Mouse (Mus musculus): ENCODE data around the gene Mogs.

The Mogs gene

GRCm38 (mm10) chr6:83115011-83115671 lies at the start of gene Mogs:
Mogs (plus strand) TSS chr6:83115496.
- DNase-seq (ENCODE audit: low spot score in 2 of 2): peak; percentile 92 to 95

GRCm38 (mm10) chr6:83065995-83066394 lies 49.3 kb upstream of the Mogs start:
- no peak for DNase-seq (ENCODE audit: low spot score in 2 of 2)

DNA sequence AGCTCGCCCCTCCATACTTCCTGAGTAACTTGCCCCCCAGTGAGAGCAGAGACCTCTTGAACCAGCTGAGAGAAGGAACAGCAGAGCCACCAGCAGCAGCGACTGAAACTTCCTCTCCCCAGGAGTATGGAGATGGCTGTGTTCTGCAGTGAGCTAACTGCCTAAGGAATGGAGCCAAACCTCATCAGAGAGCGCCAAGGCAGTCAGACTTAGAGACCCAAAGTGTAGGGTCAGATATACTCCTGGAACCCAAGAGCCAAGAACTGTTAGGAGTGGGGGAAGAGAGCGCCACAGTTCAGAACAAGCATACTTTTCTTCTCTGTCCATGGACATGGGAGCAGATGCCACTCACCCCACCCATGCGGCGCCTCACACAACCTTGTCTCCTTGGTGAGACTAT lies 48.9 kb upstream of the Mogs start:
- DNase-seq (ENCODE audit: low spot score in 2 of 2): no peak

GRCm38 (mm10) chr6:83068221-83068620 lies 47.1 kb upstream of the Mogs start:
- no peak for DNase-seq (ENCODE audit: low spot score in 2 of 2)

DNA sequence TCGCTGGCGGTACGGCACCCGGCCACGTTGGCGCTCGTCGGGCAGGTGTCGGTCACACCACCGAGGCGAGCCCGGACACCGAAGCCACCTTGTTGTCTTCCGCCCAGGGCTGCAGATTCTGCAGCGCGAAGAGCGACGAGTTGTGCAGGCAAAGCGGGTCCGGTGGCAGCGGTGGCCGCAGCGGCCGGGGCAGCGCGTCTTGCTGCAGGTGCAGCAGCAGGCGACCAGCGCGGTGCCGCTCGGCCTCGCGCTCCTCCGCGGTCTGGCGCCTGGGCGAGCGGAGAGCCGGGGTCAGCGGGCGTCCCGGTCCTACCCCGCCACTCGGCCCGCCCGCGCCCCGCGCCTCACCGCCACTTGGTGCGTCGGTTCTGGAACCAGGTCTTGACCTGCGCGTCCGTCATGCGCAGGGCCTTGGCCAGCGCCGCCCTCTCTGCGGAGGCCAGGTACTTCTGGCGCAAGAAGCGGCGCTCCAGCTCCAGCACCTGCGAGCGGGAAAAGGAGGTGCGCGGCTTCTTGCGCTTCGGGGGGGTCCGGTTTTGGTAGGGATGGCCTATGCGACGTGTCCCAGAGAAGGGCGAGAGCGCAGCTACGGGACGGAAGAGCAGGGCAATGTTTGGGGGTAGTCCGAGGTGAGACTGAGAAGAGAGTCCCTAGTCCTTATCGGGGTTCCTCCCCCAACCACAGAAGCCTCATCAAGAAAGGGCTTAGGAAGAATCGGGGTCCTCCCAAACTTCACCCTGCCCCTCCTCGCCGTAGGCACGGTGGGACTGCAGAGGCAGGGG lies 46.4 kb upstream of the Mogs start:
- no peak for DNase-seq (ENCODE audit: low spot score in 2 of 2)

DNA sequence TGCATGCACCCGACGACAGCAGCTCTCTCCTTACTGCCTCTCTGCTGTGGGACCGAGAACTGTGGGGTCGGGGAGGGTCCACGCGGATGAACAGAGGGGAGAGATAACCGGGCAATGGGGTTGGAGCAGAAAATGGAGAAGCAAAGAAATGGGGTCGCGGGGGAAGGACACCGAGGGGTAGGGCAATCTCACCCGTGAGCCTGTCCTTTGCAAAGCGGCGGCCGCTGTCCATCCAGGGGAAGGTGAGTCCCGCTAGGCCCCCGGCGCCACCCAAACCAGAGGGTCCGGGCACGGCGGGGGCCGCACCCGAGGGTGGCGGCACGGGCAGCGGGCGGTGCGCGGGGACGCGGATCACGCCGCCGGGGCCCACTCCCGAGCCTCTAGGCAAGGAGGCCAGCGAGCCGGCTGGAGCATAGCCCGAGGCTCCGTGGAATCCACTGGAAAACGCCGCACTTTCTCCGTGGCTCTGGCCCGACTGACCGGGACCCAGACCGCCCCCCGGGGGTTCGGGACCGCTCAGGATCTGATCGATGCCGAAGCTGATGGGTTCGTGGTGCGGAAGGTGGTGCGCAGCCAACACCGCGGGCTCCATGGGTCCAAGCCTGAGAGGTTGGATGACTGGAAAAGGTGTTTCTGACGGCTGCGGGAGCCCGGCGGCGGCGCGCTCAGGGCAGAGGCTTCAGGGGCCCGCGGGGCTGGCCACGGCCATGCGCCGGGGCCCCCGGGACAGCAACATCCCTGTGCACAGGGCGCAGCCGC lies 45.6 kb upstream of the Mogs start:
- DNase-seq (ENCODE audit: low spot score in 2 of 2): no peak

GRCm38 (mm10) chr6:83070247-83070310 lies 45.2 kb upstream of the Mogs start, which contains the start of gene Tlx2:
Tlx2 (minus strand) TSS chr6:83070293.
- DNase-seq (ENCODE audit: low spot score in 2 of 2): no peak

DNA sequence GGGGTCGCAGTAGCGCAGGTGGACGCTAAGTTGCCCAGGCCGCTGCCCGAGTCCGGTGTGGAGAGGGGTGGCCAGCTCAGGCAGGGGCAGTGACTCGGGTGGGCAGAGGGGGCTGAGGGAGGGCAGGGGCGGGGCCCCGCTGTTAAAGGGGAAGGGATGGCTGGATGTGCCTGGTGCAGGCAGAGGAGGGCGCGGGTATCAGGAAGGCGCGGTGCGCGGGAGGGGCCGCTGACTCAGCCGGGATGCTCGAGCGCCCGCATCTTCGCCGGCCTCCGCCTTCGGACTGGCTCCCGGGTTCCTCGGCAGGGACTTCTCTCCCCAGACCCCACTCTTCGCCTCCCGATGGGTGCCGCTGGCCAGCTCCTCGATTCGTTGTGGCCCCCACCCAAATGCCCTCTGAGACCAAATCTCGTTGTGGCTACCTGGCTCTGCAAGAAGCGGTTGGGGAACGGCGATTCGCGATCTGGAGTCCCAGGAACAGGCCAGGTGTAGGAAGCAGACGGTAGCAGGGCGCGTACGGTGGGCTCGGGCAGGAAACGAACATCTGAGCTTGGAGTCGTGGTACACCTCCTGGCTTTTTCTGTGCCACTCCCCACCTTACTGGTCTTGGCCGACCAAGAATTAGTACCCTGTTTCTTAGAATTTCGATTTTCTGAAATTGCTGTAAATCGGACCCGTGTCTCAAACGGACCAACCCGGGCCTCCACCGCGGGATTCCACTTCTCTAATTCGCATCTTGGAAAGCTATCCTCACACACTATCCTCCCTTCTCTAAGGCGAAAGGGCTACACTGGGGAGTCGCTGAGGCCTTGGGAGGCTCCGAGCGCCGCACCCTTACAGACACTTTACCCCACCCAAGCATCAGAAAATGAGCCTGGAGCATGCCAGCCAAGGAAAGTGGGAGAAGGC lies 44.7 kb upstream of the Mogs start:
- peak in 1 of 2 experiments; percentile 28 for DNase-seq (ENCODE audit: low spot score in 2 of 2)

GRCm38 (mm10) chr6:83071220-83071619 lies 44.1 kb upstream of the Mogs start:
- DNase-seq (ENCODE audit: low spot score in 2 of 2): no peak

GRCm38 (mm10) chr6:83074979-83075378 lies 40.3 kb upstream of the Mogs start:
- DNase-seq (ENCODE audit: low spot score in 2 of 2): no peak

DNA sequence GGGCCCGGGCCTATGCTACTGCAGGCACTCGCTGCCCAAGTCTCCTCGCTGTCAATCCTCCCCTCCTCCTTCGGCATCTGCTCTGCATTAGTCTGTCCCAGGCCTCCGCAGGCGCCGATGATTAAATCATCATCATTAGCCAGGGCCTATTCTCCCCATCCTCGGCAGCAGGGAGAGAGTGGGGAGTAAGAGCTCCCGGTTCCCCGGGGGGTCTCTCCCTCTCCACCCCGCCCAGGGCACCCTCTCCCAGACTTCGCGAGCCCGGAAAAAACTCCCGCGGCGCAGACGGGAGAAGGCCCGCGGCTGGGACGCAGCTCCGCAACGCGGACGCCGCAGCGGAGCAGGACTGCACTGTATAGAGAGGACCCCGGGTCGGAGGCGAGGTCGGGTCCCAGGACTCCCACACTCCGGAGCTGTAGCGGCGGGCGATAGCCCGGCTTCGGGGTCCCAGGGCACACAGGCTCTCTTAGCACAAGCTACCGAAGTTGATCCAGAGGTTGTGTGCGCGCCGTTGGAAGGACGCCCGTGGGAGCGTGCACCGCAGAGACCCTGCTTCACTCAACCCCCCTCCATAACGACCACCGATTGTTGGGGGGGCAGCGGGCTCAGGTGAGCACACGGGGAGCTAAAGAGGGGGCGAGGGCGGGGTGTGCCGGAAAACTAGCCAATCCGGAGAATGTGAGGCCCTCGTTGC lies 37.5 kb upstream of the Mogs start, which contains the start of gene Pcgf1:
Pcgf1 (plus strand) TSS at position 240 of the 694 bp plus-strand sequence.
- DNase-seq (ENCODE audit: low spot score in 2 of 2): peak; percentile 20 to 39

GRCm38 (mm10) chr6:83078324-83078858 lies 36.9 kb upstream of the Mogs start:
- DNase-seq (ENCODE audit: low spot score in 2 of 2): peak; percentile 99

GRCm38 (mm10) chr6:83080210-83080609 lies 35.1 kb upstream of the Mogs start:
- DNase-seq (ENCODE audit: low spot score in 2 of 2): no peak

DNA sequence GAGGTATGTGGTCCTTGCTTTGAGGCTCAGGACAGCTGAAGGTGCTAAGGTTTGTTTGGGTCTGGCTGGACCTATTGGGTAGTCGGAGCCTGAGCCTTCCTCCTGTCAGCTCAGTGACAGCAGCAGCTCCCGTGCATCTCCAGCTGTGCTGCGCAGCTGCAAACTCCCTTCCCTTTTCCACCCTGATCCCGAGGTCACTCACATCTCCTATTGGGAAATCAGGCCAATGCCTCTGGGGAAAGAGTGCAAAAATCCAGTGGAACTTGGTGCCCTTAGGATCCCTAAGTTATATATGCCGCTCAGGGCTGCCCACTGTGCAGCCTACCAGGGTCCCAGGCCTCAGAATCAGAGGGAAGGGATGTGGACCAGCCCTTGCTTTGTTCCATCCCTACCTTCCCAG lies 31.8 kb upstream of the Mogs start:
- DNase-seq (ENCODE audit: low spot score in 2 of 2): no peak

- DNase-seq (ENCODE audit: low spot score in 2 of 2): no peak
These were observed 30.8 kb upstream of the Mogs start for GRCm38 (mm10) chr6:83084477-83084876.

- no peak for DNase-seq (ENCODE audit: low spot score in 2 of 2)
These were observed 28.9 kb upstream of the Mogs start, which contains the start of gene Lbx2 for GRCm38 (mm10) chr6:83086121-83087035. Lbx2 (plus strand) TSS chr6:83086367.

DNA sequence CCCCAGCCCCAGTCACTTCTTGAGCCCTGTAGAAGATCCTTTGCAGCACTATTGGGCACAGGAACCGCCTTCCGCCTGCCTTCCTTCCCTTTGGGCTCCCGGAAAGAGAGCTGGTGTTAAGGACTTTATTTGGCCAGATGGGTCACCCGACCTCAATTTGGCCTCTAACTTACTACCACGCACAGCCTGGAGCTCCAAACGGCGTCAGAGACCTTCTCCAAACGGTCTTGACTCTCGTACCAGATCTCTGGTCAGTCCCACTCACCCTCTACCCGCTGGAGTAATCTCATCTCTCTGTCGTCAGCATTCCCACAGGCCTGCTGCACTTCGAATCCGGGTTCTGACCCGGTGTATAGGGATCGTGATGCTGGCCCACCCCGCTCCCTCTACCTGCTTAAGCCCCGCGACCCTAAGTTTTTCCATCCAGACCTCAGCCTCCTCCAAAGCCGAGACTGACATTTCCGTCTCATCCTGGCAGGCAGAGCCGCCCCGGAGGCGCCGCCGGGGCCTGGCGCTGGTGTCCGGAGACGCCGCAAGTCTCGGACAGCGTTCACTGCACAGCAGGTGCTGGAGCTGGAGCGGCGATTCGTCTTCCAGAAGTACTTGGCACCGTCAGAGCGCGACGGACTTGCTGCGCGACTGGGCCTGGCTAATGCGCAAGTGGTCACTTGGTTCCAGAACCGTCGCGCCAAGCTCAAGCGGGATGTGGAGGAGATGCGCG lies 27.9 kb upstream of the Mogs start:
- DNase-seq (ENCODE audit: low spot score in 2 of 2): peak in 1 of 2 experiments; percentile 11

- DNase-seq (ENCODE audit: low spot score in 2 of 2): no peak
These were observed 27.4 kb upstream of the Mogs start for GRCm38 (mm10) chr6:83087926-83088260.

DNA sequence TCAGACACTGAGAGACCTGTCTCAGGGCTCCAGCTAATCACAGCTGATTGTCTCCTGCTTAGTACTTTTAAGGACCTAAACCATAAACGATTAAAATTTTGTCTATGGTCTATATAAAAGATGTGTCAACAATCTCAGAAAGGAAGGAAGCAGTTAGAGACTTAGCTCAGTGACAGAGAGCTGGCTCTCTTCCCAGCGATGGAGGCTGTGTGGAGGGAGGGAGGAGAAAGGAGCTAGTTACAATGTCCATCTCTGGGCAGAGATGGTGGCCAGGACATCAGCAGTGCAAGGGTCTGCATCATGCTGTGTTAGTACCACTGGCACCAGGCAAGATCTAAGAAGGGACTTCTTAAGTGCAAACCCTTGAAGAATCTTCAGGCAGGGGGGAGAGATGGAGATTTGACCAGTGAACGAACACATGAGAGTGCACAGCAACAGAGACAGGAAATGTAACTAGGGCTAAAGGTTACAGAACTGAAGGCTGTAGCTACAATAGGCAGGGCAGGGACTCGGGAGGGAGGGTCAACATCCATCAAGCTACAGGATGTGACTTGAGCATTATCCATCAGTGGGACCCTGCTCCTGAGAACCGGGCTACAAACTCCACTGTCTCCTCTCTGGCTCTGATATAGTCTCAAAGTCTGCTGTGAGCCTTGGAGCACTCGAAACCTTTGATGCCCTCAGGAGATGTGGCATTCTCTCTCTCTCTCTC lies 22.7 kb upstream of the Mogs start:
- DNase-seq (ENCODE audit: low spot score in 2 of 2): no peak

Data from urinary bladder, postnatal 36 days (tissue).